Mouse (Mus musculus) brain, embryonic 18.5 days (tissue): ENCODE measurements at regions not wholly inside any gene's neighbourhood (a gene's known extent, or its start where the extent isn't known, plus 50 kb on each side); places are given as distances from the start of the nearest gene placed in this dataset.

ENCODE experiments used
- DNase-seq: peaks from one replicate; pipeline ENCODE4 v3.0.0-alpha.2; 2012; ENCODE audit warnings: low read depth, low spot score

- DNase-seq: peak; percentile 66
Observed at GRCm38 (mm10) chr9:41697611-41698467, 426.3 kb downstream of the Sorl1 start.

- DNase-seq: no peak
Observed at GRCm38 (mm10) chr9:41697160-41697559, 426.9 kb downstream of the Sorl1 start.

GRCm38 (mm10) chr9:41682911-41683310 is 441.2 kb downstream of the Sorl1 start:
- DNase-seq: no peak

DNA sequence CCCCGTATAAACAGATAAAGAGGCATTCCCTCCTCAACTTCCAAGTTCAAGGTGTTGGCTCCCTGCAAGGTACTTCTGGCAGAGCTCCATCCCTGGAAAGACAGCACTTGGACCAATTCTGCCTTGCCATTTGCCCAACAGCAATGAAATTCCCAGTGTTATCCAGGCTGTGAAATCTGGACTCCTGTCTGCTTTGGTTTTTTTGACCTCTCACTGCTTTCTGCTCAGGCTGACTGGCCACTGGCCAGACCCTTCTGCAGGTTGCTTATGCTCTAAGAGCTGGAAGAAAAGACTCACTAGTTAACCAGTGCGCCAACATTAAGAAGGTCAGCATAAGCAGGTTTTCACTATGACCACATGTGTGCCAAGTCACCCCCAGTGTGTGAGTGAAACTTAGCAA is 448.4 kb downstream of the Sorl1 start:
- DNase-seq: no peak

GRCm38 (mm10) chr9:41672958-41673357 is 451.1 kb downstream of the Sorl1 start:
- no peak for DNase-seq

DNA sequence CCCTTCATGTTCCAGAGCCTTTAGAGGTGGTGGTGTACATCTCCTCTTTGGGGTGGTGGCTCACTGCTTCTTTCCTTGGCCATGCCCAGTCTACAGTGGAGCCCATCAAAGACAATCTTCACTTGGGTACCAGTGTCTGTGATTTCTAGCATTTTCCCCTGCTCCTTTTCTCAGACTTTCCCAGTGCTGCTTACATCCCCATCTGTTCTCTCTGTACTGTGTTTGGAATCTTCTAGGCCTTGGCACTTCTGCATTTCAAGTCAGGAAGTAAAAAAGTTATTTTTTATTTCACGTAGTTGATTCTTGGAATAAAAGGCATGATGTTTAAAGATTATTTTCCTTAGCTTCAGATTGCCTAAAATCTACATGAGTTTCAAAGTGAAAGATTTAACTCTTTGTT is 455.4 kb downstream of the Sorl1 start:
- DNase-seq: peak; percentile 39

- peak; percentile 91 for DNase-seq
Observed at GRCm38 (mm10) chr9:41665000-41665685, 459.0 kb downstream of the Sorl1 start.

- no peak for DNase-seq
Observed at GRCm38 (mm10) chr9:41660576-41660975, 463.5 kb downstream of the Sorl1 start.

GRCm38 (mm10) chr9:41660011-41660410 is 464.1 kb downstream of the Sorl1 start:
- no peak for DNase-seq

DNA sequence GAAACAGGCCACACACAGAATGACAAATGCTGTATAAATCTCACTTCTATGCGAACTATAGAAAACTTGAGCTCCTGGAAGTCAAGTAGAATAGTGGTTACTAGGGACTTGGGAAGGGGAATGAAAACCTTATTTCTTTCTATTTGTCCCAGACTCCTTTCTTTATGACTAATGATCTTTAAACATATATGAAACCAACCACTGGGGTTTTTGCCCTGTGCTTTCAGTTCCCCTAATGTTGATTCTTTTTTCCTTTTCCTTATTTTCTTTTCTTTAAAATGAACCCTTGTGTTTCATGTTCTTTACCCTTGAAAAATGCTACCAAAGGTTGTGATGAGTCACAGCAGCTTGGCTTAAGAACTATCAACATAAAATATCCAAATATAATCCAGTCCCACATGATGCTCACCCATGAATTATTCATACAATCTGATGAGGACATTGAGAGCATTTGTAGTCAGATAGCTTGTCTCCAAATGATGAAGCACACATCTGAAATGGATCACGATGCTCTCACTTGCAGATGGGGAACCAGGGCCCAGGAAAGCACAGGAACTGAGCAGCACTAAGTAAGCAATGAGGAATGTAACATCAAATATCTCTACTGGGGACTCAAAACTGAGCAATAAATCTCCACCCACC is 470.2 kb upstream of the Ubash3b start:
- no peak for DNase-seq

- DNase-seq: no peak
Observed at GRCm38 (mm10) chr9:41621341-41621740, 459.8 kb upstream of the Ubash3b start.

- no peak for DNase-seq
Observed at GRCm38 (mm10) chr9:41614002-41614401, 452.5 kb upstream of the Ubash3b start.

DNA sequence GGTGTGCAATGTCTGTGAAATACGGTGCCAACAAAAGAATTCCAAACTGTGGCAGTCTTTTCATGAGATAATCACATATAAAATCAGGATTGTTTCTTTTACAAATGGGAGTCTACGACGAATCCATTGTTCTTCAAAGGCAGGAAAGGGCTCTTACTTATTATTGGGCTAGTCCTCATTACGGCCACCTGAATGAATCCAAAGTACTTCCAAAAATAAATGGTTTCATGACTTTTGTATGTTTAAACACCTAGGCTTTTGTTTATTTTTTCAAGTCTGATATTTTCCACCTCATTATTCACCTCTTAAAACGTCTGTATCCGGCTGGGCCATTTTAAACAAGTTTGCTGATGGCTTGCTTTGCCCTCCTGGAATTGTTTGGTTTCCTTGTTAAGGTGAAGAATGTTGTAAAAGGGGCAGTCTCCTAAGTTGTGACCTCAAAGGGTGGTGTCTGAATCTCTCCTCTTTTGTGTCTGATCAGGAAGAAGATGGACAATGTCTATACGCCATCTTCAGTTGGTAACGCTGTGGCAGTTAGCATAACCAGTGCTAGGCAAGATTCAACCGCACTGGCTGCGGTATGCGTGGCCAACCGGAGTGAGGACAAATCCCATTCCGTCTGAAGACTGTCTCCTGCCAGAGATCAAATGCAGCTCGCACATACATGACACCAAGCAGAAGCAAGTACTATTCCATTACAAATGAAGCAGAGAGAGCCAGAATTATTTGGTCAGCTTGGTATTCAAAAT is 451.5 kb upstream of the Ubash3b start:
- no peak for DNase-seq

- DNase-seq: no peak
Observed at GRCm38 (mm10) chr9:41612452-41612795, 450.9 kb upstream of the Ubash3b start.

GRCm38 (mm10) chr9:41611534-41612451 is 450.3 kb upstream of the Ubash3b start:
- peak; percentile 93 for DNase-seq

DNA sequence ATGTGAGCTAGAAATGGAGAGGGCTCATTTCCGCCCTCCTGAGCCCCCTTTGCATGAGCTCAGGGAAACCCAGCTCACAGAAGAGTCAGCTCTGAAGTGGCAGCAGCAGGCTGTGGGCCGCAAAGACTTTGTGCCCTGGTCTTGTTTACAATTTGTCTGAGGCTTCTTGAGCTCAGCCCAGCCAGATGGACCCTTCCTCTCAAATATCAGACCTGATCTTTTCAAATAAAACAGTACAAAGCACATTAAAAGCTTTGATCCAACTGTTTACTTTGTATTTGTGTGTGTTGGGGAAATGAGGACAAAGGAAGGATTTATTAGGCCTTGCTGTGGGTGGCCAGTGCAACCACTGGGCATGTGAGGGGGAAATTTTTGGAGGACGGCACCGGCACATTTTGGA is 448.9 kb upstream of the Ubash3b start:
- DNase-seq: no peak

GRCm38 (mm10) chr9:41606136-41606535 is 444.6 kb upstream of the Ubash3b start:
- DNase-seq: no peak

GRCm38 (mm10) chr9:41604916-41605315 is 443.4 kb upstream of the Ubash3b start:
- DNase-seq: no peak

DNA sequence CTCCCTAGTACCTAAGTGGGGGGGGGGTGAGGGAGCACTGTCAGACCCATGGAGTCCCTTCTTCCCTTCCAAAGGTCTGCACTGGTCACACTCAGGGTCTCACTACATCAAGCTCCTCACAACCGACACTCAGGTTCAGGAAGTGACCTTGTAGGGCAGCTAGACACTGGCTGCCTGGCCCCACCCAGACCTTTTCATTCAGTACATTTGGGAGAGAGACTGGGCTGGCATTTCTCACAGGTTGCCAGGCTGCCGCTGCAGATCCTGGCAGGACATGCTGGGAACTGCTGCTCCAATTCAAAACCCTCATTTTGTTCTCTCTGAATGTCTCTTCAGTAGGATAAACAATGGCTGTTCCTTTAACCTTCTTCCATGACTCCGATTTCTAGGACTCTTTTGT is 439.3 kb upstream of the Ubash3b start:
- no peak for DNase-seq

DNA sequence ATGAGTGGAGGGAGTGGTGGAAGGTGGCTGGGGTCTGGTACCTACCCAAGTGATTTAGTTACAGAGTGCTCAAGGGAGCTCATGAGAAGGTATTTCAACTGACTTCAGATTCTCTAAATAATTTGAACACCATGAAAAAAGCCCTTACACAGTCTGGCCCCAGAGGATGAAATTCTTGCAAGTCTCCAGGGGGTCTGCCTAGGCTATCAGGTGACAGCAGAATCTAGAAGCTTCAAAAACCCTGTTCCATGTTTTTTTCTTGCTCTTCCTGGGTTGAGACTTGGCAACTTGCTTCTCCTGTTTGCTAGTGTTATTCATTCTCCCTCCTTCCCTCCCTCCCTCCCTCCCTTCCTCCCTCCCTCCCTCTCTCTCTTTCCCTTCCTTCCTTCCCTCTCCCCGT is 438.4 kb upstream of the Ubash3b start:
- no peak for DNase-seq

- no peak for DNase-seq
Observed at GRCm38 (mm10) chr9:41595749-41596148, 434.3 kb upstream of the Ubash3b start.
